8 mouse cellular contexts compared by ENCODE assay signal in genomic region chr1:66816837-66817452, GRCm38 (mm10). TPM values are rescaled to one million over a fixed set of nuclear protein-coding genes. Genes with fewer than 3 reads are reported as not detected.
DNase-seq lines count a peak whose midpoint lies in the region; ATAC-seq and TF ChIP-seq lines count a peak whose summit lies in the region.

No protein-coding gene starts in this region.

- peak overlapping the region; percentile 76 for H3K4me3 ChIP-seq in hindbrain, embryonic 13.5 days

- peaks cover 28% of the 10 kb centered on the region for H3K4me1 ChIP-seq in hindbrain, embryonic 13.5 days (replicated peaks)

- POLR2A ChIA-PET in Patski (lab: Charles Lee), result interaction anchor here (0.8 to 2.0 kb wide), 5 partner anchors 9 to 46 kb away, joined by 3 to 8 read pairs (median 5); partner anchors contain the start of gene Acadl

- peak overlapping the region; percentile 76 for H3K4me2 ChIP-seq in hindbrain, embryonic 13.5 days

- DNase-seq in Patski (ENCODE audit: low read depth, low spot score), result no peak
- peak; percentile 99 to 100 for DNase-seq in cerebellum, postnatal 10 days
- peak; percentile 79 to 92 for DNase-seq in frontal cortex, postnatal 10 days (ENCODE audit: low spot score in 2 of 2)
- DNase-seq in layer of hippocampus, postnatal 25 days (ENCODE audit: extremely low spot score in 1 of 2, low spot score in 1 of 2), result peak; percentile 98 to 99
- peak; percentile 97 for DNase-seq in lung, postnatal 14 days
- peak; percentile 94 for DNase-seq in ovary, postnatal 36 days (ENCODE audit: low spot score)
- peak; percentile 95 for DNase-seq in thymus, postnatal 14 days

- peak; percentile 44 for TF ChIP-seq CTCF in Patski (IDR thresholded peaks at IDR 0.05)

- ATAC-seq in Patski, result peak; percentile 67
- ATAC-seq in hindbrain, embryonic 13.5 days (ENCODE audit: low FRiP score), result peak; percentile 90

- under 1% methylated on average over 39 of the region's 63 CpGs for WGBS in hindbrain, embryonic 13.5 days

- CTCF ChIA-PET in Patski (lab: Charles Lee), result interaction anchor here (1.2 to 1.7 kb wide), 4 partner anchors 8 to 17 kb away, joined by 4 to 5 read pairs (median 4); no protein-coding TSS in a partner anchor

- peak overlapping the region; percentile 100 for H3K27ac ChIP-seq in hindbrain, embryonic 13.5 days

- H3K9ac ChIP-seq in hindbrain, embryonic 13.5 days, result peak overlapping the region; percentile 96

- H3K27me3 ChIP-seq in Patski, result no peaks in the 10 kb centered on the region
- H3K27me3 ChIP-seq in hindbrain, embryonic 13.5 days, result no peaks in the 10 kb centered on the region; the same call in 1 of the 2 replicates

- H3K36me3 ChIP-seq in hindbrain, embryonic 13.5 days, result no peaks in the 10 kb centered on the region

- no peaks in the 10 kb centered on the region for H3K9me3 ChIP-seq in hindbrain, embryonic 13.5 days

- in situ Hi-C loops in Patski (cut with MboI; ENCODE audit: low pct_unique_long_range_greater_than_20kb), result no loop called here

RNA-seq across cellular contexts. Expression of gene Kansl1l, which starts 0.4 kb away (rescaled TPM):
- polyA plus RNA-seq in Patski (2021), result 44.2 TPM
- polyA plus RNA-seq in hindbrain, embryonic 13.5 days (2015; fragmentation: Nextera tagmentation; extraction: Ambion mirVana), result 16.4 and 19.8 TPM in 2 replicates
- 10 to 100 TPM; 17.3 to 17.8 TPM for total RNA-seq in layer of hippocampus, postnatal 25 days (2021)

RNA-seq across cellular contexts. Expression of gene Acadl, which starts 46.1 kb away (rescaled TPM):
- polyA plus RNA-seq in Patski (2021), result 220 TPM
- 55.9 and 65.3 TPM in 2 replicates for polyA plus RNA-seq in hindbrain, embryonic 13.5 days (2015; fragmentation: Nextera tagmentation; extraction: Ambion mirVana)
- 10 to 100 TPM; 32.1 to 32.4 TPM for total RNA-seq in layer of hippocampus, postnatal 25 days (2021)
